Mouse (Mus musculus) midbrain, postnatal 0 days (tissue): Measurements from ENCODE around the gene Tyro3. TPM values are rescaled to one million over a fixed set of nuclear protein-coding genes. Genes with fewer than 3 reads are reported as not detected.
A peak's percentile ranks its signal among the peaks of the same experiment; 100 is the strongest.

Experiments used
- ATAC-seq: fragments of 200-750 bp; cut with Nextera tagmentation; 2 replicates; pipeline ENCODE4 v1.8.0; 2017; ENCODE audit warnings: moderate number of reproducible peaks, mild to moderate bottlenecking, moderate TSS enrichment, moderate library complexity; ENCODE audit not compliant: low FRiP score
- DNase-seq: peaks from one replicate; pipeline ENCODE4 v3.0.0-alpha.2; 2015; ENCODE audit warnings: low spot score
- H3K27ac ChIP-seq: fragments of 300-500 bp; sonication (generic); 2 replicates; pipeline ENCODE4 v1.5.1; 2014; ENCODE audit warnings: low read depth, mild to moderate bottlenecking, low read length, mixed read lengths
- H3K27me3 ChIP-seq: fragments of 300-500 bp; sonication (generic); 2 replicates; pipeline ENCODE4 v1.6.1; 2014; ENCODE audit warnings: low read length, control low read depth, mixed read lengths; ENCODE audit not compliant: insufficient read depth
- H3K36me3 ChIP-seq: fragments of 300-500 bp; sonication (generic); 2 replicates; pipeline ENCODE4 v1.6.1; 2014; ENCODE audit warnings: low read length, control low read depth, mixed read lengths; ENCODE audit not compliant: insufficient read depth
- H3K4me1 ChIP-seq: fragments of 300-500 bp; sonication (generic); 2 replicates; pipeline ENCODE4 v1.6.1; 2014; ENCODE audit warnings: mild to moderate bottlenecking, control low read depth, antibody characterized with exemption, low read length, mixed read lengths; ENCODE audit not compliant: insufficient read depth
- H3K4me2 ChIP-seq: fragments of 300-500 bp; sonication (generic); 2 replicates; pipeline ENCODE4 v1.6.1; 2014; ENCODE audit warnings: low read depth, mild to moderate bottlenecking, low read length, mixed read lengths; ENCODE audit not compliant: poor library complexity, severe bottlenecking
- H3K4me3 ChIP-seq: fragments of 300-500 bp; sonication (generic); 2 replicates; pipeline ENCODE4 v1.5.1; 2014; ENCODE audit warnings: low read depth, mild to moderate bottlenecking, low read length, moderate library complexity
- H3K9ac ChIP-seq: fragments of 300-500 bp; sonication (generic); replicated peaks from 2 replicates; pipeline ENCODE4 v1.6.1; 2014; ENCODE audit warnings: mild to moderate bottlenecking, low read length, moderate library complexity, mixed read lengths; ENCODE audit not compliant: poor library complexity, severe bottlenecking
- H3K9me3 ChIP-seq: fragments of 300-500 bp; sonication (generic); 2 replicates; pipeline ENCODE4 v1.6.1; 2016; ENCODE audit warnings: low read length, control low read depth
- CTCF ChIP-seq: IDR thresholded peaks from 2 replicates; pipeline ENCODE4 v1.5.1; 2016; ENCODE audit warnings: antibody characterized with exemption, mild to moderate bottlenecking
- WGBS: fragments of 180-500 bp; shearing (Covaris S2); extraction: QIAGEN DNeasy Blood & Tissue Kit; methylation state at CpG from one replicate; pipeline ENCODE4 v1.1.7; 2014; 5-methylcytosine and 5-hydroxymethylcytosine counted together
- polyA plus RNA-seq: library from polyadenylated mRNA; unstranded; fragments of >200 nt; fragmentation: Nextera tagmentation; extraction: Ambion mirVana; gene quantifications from 2 replicates; pipeline ENCODE4 v1.2.1, GENCODE M21; 2015
- total RNA-seq: library from RNA; depleted of rRNA; stranded (reverse); fragments of >200 nt; gene quantifications from 2 replicates; pipeline ENCODE4 v1.2.3, GENCODE M21; 2014

Gene Tyro3
- total and polyA plus RNA-seq, 2 experiments from 2014 or later: 21.3 to 66.3 TPM

- no peak for TF ChIP-seq CTCF
- Histone ChIP-seq H3K27me3 (no peaks in the 10 kb centered on the region), H3K27ac (no peak overlapping the region), H3K4me3 (no peak overlapping the region), H3K9me3 (no peaks in the 10 kb centered on the region), H3K4me1 (no peaks in the 10 kb centered on the region), H3K36me3 (no peaks in the 10 kb centered on the region), H3K4me2 (no peak overlapping the region), H3K9ac (no peak overlapping the region)
- no peak for ATAC-seq
- no peak for DNase-seq
These were observed 42.5 kb downstream of the Tyro3 start for GRCm38 (mm10) chr2:119840008-119840407.

- no peak for TF ChIP-seq CTCF
- Histone ChIP-seq H3K4me3 (no peak overlapping the region), H3K36me3 (no peaks in the 10 kb centered on the region), H3K27me3 (no peaks in the 10 kb centered on the region), H3K9me3 (no peaks in the 10 kb centered on the region), H3K27ac (no peak overlapping the region), H3K4me2 (no peak overlapping the region), H3K9ac (no peak overlapping the region), H3K4me1 (no peaks in the 10 kb centered on the region)
- DNase-seq (no peak), ATAC-seq (no peak)
- WGBS: 78% methylated on average over 6 of the region's 6 CpGs
These were observed 44.5 kb downstream of the Tyro3 start for GRCm38 (mm10) chr2:119842000-119842399.

- DNase-seq (no peak), ATAC-seq (no peak)
- Histone ChIP-seq H3K4me1 (no peaks in the 10 kb centered on the region), H3K9me3 (no peaks in the 10 kb centered on the region), H3K36me3 (no peaks in the 10 kb centered on the region), H3K27me3 (no peaks in the 10 kb centered on the region), H3K4me3 (no peak overlapping the region), H3K4me2 (no peak overlapping the region), H3K27ac (no peak overlapping the region), H3K9ac (no peak overlapping the region)
- TF ChIP-seq CTCF: no peak
- 96% methylated on average over 4 of the region's 4 CpGs for WGBS
These were observed 46.0 kb downstream of the Tyro3 start for GRCm38 (mm10) chr2:119843526-119843925.

- 79% methylated on average over 2 of the region's 2 CpGs for WGBS
- Histone ChIP-seq H3K4me1 (no peaks in the 10 kb centered on the region), H3K36me3 (no peaks in the 10 kb centered on the region), H3K9ac (no peak overlapping the region), H3K4me2 (no peak overlapping the region), H3K9me3 (no peaks in the 10 kb centered on the region), H3K27ac (no peak overlapping the region), H3K27me3 (no peaks in the 10 kb centered on the region), H3K4me3 (no peak overlapping the region)
- ATAC-seq (no peak), DNase-seq (no peak)
- TF ChIP-seq CTCF: no peak
These were observed 48.5 kb downstream of the Tyro3 start for GRCm38 (mm10) chr2:119845882-119846546.

GRCm38 (mm10) chr2:119846929-119847328 lies 49.4 kb downstream of the Tyro3 start:
- H3K4me3 ChIP-seq: no peak overlapping the region
- no peaks in the 10 kb centered on the region for H3K9me3 ChIP-seq
- DNase-seq: peak; percentile 63
- no peaks in the 10 kb centered on the region for H3K36me3 ChIP-seq
- 68% methylated on average over 4 of the region's 4 CpGs for WGBS
- H3K9ac ChIP-seq: no peak overlapping the region
- no peak overlapping the region for H3K4me2 ChIP-seq
- ATAC-seq: no peak
- no peaks in the 10 kb centered on the region for H3K27me3 ChIP-seq
- H3K27ac ChIP-seq: no peak overlapping the region
- no peak for TF ChIP-seq CTCF
- H3K4me1 ChIP-seq: no peaks in the 10 kb centered on the region

- ATAC-seq (no peak), DNase-seq (no peak)
- Histone ChIP-seq H3K9ac (no peak overlapping the region), H3K4me3 (no peak overlapping the region), H3K27ac (no peak overlapping the region), H3K36me3 (no peaks in the 10 kb centered on the region), H3K4me1 (no peaks in the 10 kb centered on the region), H3K27me3 (no peaks in the 10 kb centered on the region), H3K9me3 (no peaks in the 10 kb centered on the region), H3K4me2 (no peak overlapping the region)
- WGBS: 84% methylated on average over 4 of the region's 4 CpGs
- no peak for TF ChIP-seq CTCF
These were observed 56.3 kb downstream of the Tyro3 start for GRCm38 (mm10) chr2:119853811-119854210.
